Mouse (Mus musculus): ENCODE measurements around the gene Smarca2. TPM values are rescaled to one million over a fixed set of nuclear protein-coding genes. Genes with fewer than 3 reads are reported as not detected.
A peak's percentile ranks its signal among the peaks of the same experiment; 100 is the strongest.

The Smarca2 gene
- polyA plus RNA-seq, 1 experiment: 23.4 TPM

GRCm38 (mm10) chr19:26580061-26580460 is 24.8 kb upstream of the Smarca2 start:
- H3K4me1 ChIP-seq (ENCODE audit: control insufficient read depth, insufficient read depth, insufficient read length): no peaks in the 10 kb centered on the region
- H3K27me3 ChIP-seq (ENCODE audit: control insufficient read depth, insufficient read depth, low read length): no peaks in the 10 kb centered on the region
- WGBS: 91% methylated on average over 1 of the region's 1 CpGs
- no peak overlapping the region for H3K4me3 ChIP-seq (ENCODE audit: extremely low read depth, insufficient read depth, insufficient read length)
- TF ChIP-seq POLR2A (IDR thresholded peaks at IDR 0.05; ENCODE audit: low read depth, low read length): no peak
- no peak for TF ChIP-seq CTCF (IDR thresholded peaks at IDR 0.05; ENCODE audit: extremely low read depth, insufficient read depth, insufficient read length, insufficient replicate concordance)
- H3K27ac ChIP-seq (ENCODE audit: insufficient read depth, low read length): no peak overlapping the region
- no peak for DNase-seq (ENCODE audit: low read depth in 1 of 2, low spot score in 2 of 2)
- H3K36me3 ChIP-seq (ENCODE audit: control insufficient read depth, insufficient read depth, low read length): no peaks in the 10 kb centered on the region

- H3K36me3 ChIP-seq (ENCODE audit: control insufficient read depth, insufficient read depth, low read length): no peaks in the 10 kb centered on the region
- no peak overlapping the region for H3K27ac ChIP-seq (ENCODE audit: insufficient read depth, low read length)
- H3K27me3 ChIP-seq (ENCODE audit: control insufficient read depth, insufficient read depth, low read length): no peaks in the 10 kb centered on the region
- no peaks in the 10 kb centered on the region for H3K4me1 ChIP-seq (ENCODE audit: control insufficient read depth, insufficient read depth, insufficient read length)
- H3K4me3 ChIP-seq (ENCODE audit: extremely low read depth, insufficient read depth, insufficient read length): no peak overlapping the region
- DNase-seq (ENCODE audit: low read depth in 1 of 2, low spot score in 2 of 2): no peak
- TF ChIP-seq CTCF (IDR thresholded peaks at IDR 0.05; ENCODE audit: extremely low read depth, insufficient read depth, insufficient read length, insufficient replicate concordance): no peak
- no peak for TF ChIP-seq POLR2A (IDR thresholded peaks at IDR 0.05; ENCODE audit: low read depth, low read length)
Measured at GRCm38 (mm10) chr19:26594661-26595060, 10.2 kb upstream of the Smarca2 start.

- Histone ChIP-seq H3K36me3 (ENCODE audit: control insufficient read depth, insufficient read depth, low read length) (no peaks in the 10 kb centered on the region), H3K4me3 (ENCODE audit: extremely low read depth, insufficient read depth, insufficient read length) (no peak overlapping the region), H3K27ac (ENCODE audit: insufficient read depth, low read length) (no peak overlapping the region), H3K4me1 (ENCODE audit: control insufficient read depth, insufficient read depth, insufficient read length) (no peaks in the 10 kb centered on the region; the same call in 1 of the 2 replicates), H3K27me3 (ENCODE audit: control insufficient read depth, insufficient read depth, low read length) (no peaks in the 10 kb centered on the region)
- no peak for DNase-seq (ENCODE audit: low read depth in 1 of 2, low spot score in 2 of 2)
- no peak for TF ChIP-seq POLR2A (IDR thresholded peaks at IDR 0.05; ENCODE audit: low read depth, low read length)
- TF ChIP-seq CTCF (IDR thresholded peaks at IDR 0.05; ENCODE audit: extremely low read depth, insufficient read depth, insufficient read length, insufficient replicate concordance): no peak
- WGBS: 56% methylated on average over 4 of the region's 4 CpGs
Measured at GRCm38 (mm10) chr19:26601459-26601858, 3.4 kb upstream of the Smarca2 start.

GRCm38 (mm10) chr19:26603296-26603860 is 1.5 kb upstream of the Smarca2 start:
- H3K27ac ChIP-seq (ENCODE audit: insufficient read depth, low read length): no peak overlapping the region
- H3K4me1 ChIP-seq (ENCODE audit: control insufficient read depth, insufficient read depth, insufficient read length): peaks cover 1% of the 10 kb centered on the region; the same call in 1 of the 2 replicates
- TF ChIP-seq POLR2A (IDR thresholded peaks at IDR 0.05; ENCODE audit: low read depth, low read length) (no peak), CTCF (IDR thresholded peaks at IDR 0.05; ENCODE audit: extremely low read depth, insufficient read depth, insufficient read length, insufficient replicate concordance) (no peak)
- H3K4me3 ChIP-seq (ENCODE audit: extremely low read depth, insufficient read depth, insufficient read length): no peak overlapping the region
- no peaks in the 10 kb centered on the region for H3K36me3 ChIP-seq (ENCODE audit: control insufficient read depth, insufficient read depth, low read length)
- H3K27me3 ChIP-seq (ENCODE audit: control insufficient read depth, insufficient read depth, low read length): no peaks in the 10 kb centered on the region
- DNase-seq (ENCODE audit: low read depth in 1 of 2, low spot score in 2 of 2): no peak
- WGBS: 84% methylated on average over 2 of the region's 2 CpGs

GRCm38 (mm10) chr19:26603906-26604754 is 720 bp upstream of the Smarca2 start:
- Histone ChIP-seq H3K36me3 (ENCODE audit: control insufficient read depth, insufficient read depth, low read length) (no peaks in the 10 kb centered on the region), H3K4me3 (ENCODE audit: extremely low read depth, insufficient read depth, insufficient read length) (peak overlapping the region; percentile 81), H3K27ac (ENCODE audit: insufficient read depth, low read length) (peak overlapping the region; percentile 71), H3K27me3 (ENCODE audit: control insufficient read depth, insufficient read depth, low read length) (no peaks in the 10 kb centered on the region), H3K4me1 (ENCODE audit: control insufficient read depth, insufficient read depth, insufficient read length) (peaks cover 2% of the 10 kb centered on the region; the same call in 1 of the 2 replicates)
- WGBS: 5% methylated on average over 36 of the region's 36 CpGs
- DNase-seq (ENCODE audit: low read depth in 1 of 2, low spot score in 2 of 2): no peak
- TF ChIP-seq CTCF (IDR thresholded peaks at IDR 0.05; ENCODE audit: extremely low read depth, insufficient read depth, insufficient read length, insufficient replicate concordance) (no peak), POLR2A (IDR thresholded peaks at IDR 0.05; ENCODE audit: low read depth, low read length) (no peak)

- Histone ChIP-seq H3K4me1 (ENCODE audit: control insufficient read depth, insufficient read depth, insufficient read length) (peaks cover 2% of the 10 kb centered on the region; the same call in 1 of the 2 replicates), H3K36me3 (ENCODE audit: control insufficient read depth, insufficient read depth, low read length) (no peaks in the 10 kb centered on the region), H3K27ac (ENCODE audit: insufficient read depth, low read length) (peak overlapping the region; percentile 83), H3K4me3 (ENCODE audit: extremely low read depth, insufficient read depth, insufficient read length) (peak overlapping the region; percentile 72), H3K27me3 (ENCODE audit: control insufficient read depth, insufficient read depth, low read length) (no peaks in the 10 kb centered on the region)
- TF ChIP-seq POLR2A (IDR thresholded peaks at IDR 0.05; ENCODE audit: low read depth, low read length) (no peak), CTCF (IDR thresholded peaks at IDR 0.05; ENCODE audit: extremely low read depth, insufficient read depth, insufficient read length, insufficient replicate concordance) (no peak)
- DNase-seq (ENCODE audit: low read depth in 1 of 2, low spot score in 2 of 2): peak in 1 of 2 experiments; percentile 42
- WGBS: 2% methylated on average over 40 of the region's 44 CpGs
Measured at GRCm38 (mm10) chr19:26605438-26606320, 829 bp downstream of the Smarca2 start.

Measured in spleen, adult 2 months (tissue).